Mouse (Mus musculus): ENCODE measurements around the gene Auts2. TPM values are rescaled to one million over a fixed set of nuclear protein-coding genes. Genes with fewer than 3 reads are reported as not detected.

The Auts2 gene
- polyA plus RNA-seq, 1 experiment = not detected

- TF ChIP-seq GATA1 (IDR thresholded peaks at IDR 0.05; ENCODE audit: low read length) = no peak
These were observed 716.5 kb downstream of the Auts2 start for GRCm38 (mm10) chr5:131826362-131827261.

- TF ChIP-seq GATA1 (IDR thresholded peaks at IDR 0.05; ENCODE audit: low read length) = no peak
These were observed 717.7 kb downstream of the Auts2 start for GRCm38 (mm10) chr5:131825421-131825820.

- TF ChIP-seq GATA1 (IDR thresholded peaks at IDR 0.05; ENCODE audit: low read length) = no peak
These were observed 718.8 kb downstream of the Auts2 start for GRCm38 (mm10) chr5:131824197-131824991.

- no peak for TF ChIP-seq GATA1 (IDR thresholded peaks at IDR 0.05; ENCODE audit: low read length)
These were observed 721.7 kb downstream of the Auts2 start for GRCm38 (mm10) chr5:131821461-131821860.

GRCm38 (mm10) chr5:131819251-131819691 lies 723.9 kb downstream of the Auts2 start:
- TF ChIP-seq GATA1 (IDR thresholded peaks at IDR 0.05; ENCODE audit: low read length) = no peak

- TF ChIP-seq GATA1 (IDR thresholded peaks at IDR 0.05; ENCODE audit: low read length) = no peak
These were observed 727.6 kb downstream of the Auts2 start for GRCm38 (mm10) chr5:131815498-131815897.

- TF ChIP-seq GATA1 (IDR thresholded peaks at IDR 0.05; ENCODE audit: low read length) = no peak
These were observed 728.6 kb downstream of the Auts2 start for GRCm38 (mm10) chr5:131814503-131815003.

- no peak for TF ChIP-seq GATA1 (IDR thresholded peaks at IDR 0.05; ENCODE audit: low read length)
These were observed 729.1 kb downstream of the Auts2 start for GRCm38 (mm10) chr5:131813952-131814502.

- TF ChIP-seq GATA1 (IDR thresholded peaks at IDR 0.05; ENCODE audit: low read length) = no peak
These were observed 729.8 kb downstream of the Auts2 start for GRCm38 (mm10) chr5:131813331-131813781.

- TF ChIP-seq GATA1 (IDR thresholded peaks at IDR 0.05; ENCODE audit: low read length) = no peak
These were observed 730.6 kb downstream of the Auts2 start for GRCm38 (mm10) chr5:131812483-131813063.

GRCm38 (mm10) chr5:131806350-131806749 lies 736.8 kb downstream of the Auts2 start:
- no peak for TF ChIP-seq GATA1 (IDR thresholded peaks at IDR 0.05; ENCODE audit: low read length)

- TF ChIP-seq GATA1 (IDR thresholded peaks at IDR 0.05; ENCODE audit: low read length) = no peak
These were observed 737.9 kb downstream of the Auts2 start for GRCm38 (mm10) chr5:131805277-131805676.

GRCm38 (mm10) chr5:131803609-131804008 lies 739.5 kb downstream of the Auts2 start:
- TF ChIP-seq GATA1 (IDR thresholded peaks at IDR 0.05; ENCODE audit: low read length) = no peak

GRCm38 (mm10) chr5:131802340-131803036 lies 740.7 kb downstream of the Auts2 start:
- no peak for TF ChIP-seq GATA1 (IDR thresholded peaks at IDR 0.05; ENCODE audit: low read length)

- no peak for TF ChIP-seq GATA1 (IDR thresholded peaks at IDR 0.05; ENCODE audit: low read length)
These were observed 741.2 kb downstream of the Auts2 start for GRCm38 (mm10) chr5:131801924-131802323.
